Mouse (Mus musculus) heart, embryonic 16.5 days (tissue): ENCODE results near the gene Irf9. TPM values are rescaled to one million over a fixed set of nuclear protein-coding genes. Genes with fewer than 3 reads are reported as not detected.

ENCODE experiments used
- ATAC-seq: fragments of 200-750 bp; cut with Nextera tagmentation; replicated peaks from 2 replicates; pipeline ENCODE4 v1.8.0; 2017; ENCODE audit warnings: moderate number of reproducible peaks; ENCODE audit not compliant: insufficient read depth, low FRiP score; ENCODE audit errors: extremely low read depth
- H3K27ac ChIP-seq: fragments of 300-500 bp; sonication (generic); 2 replicates; pipeline ENCODE4 v1.5.1; 2014; ENCODE audit warnings: mild to moderate bottlenecking, low read length, control low read depth, moderate library complexity
- H3K27me3 ChIP-seq: fragments of 300-500 bp; sonication (generic); 2 replicates; pipeline ENCODE4 v1.6.1; 2014; ENCODE audit warnings: low read length, mixed read lengths; ENCODE audit not compliant: control insufficient read depth, insufficient read depth
- H3K36me3 ChIP-seq: fragments of 300-500 bp; sonication (generic); 2 replicates; pipeline ENCODE4 v1.6.1; 2014; ENCODE audit not compliant: control insufficient read depth, insufficient read depth
- H3K4me1 ChIP-seq: fragments of 300-500 bp; sonication (generic); 2 replicates; pipeline ENCODE4 v1.6.1; 2014; ENCODE audit warnings: low read length, mixed read lengths; ENCODE audit not compliant: control insufficient read depth, insufficient read depth
- H3K4me2 ChIP-seq: fragments of 300-500 bp; sonication (generic); 2 replicates; pipeline ENCODE4 v1.6.1; 2014; ENCODE audit warnings: low read depth, mild to moderate bottlenecking, control low read depth, low read length
- H3K4me3 ChIP-seq: fragments of 300-500 bp; sonication (generic); 2 replicates; pipeline ENCODE4 v1.5.1; 2014; ENCODE audit warnings: mild to moderate bottlenecking, control low read depth, low read length
- H3K9ac ChIP-seq: fragments of 300-500 bp; sonication (generic); 2 replicates; pipeline ENCODE4 v1.6.1; 2014; ENCODE audit warnings: low read length, control low read depth
- H3K9me3 ChIP-seq: fragments of 300-500 bp; sonication (generic); replicated peaks from 2 replicates; pipeline ENCODE4 v1.6.1; 2016; ENCODE audit warnings: low read length; ENCODE audit not compliant: control insufficient read depth
- WGBS: fragments of 180-500 bp; shearing (Covaris S2); extraction: QIAGEN DNeasy Blood & Tissue Kit; methylation state at CpG from one replicate; pipeline ENCODE4 v1.1.7; 2014; 5-methylcytosine and 5-hydroxymethylcytosine counted together
- polyA plus RNA-seq: library from polyadenylated mRNA; unstranded; fragments of >200 nt; fragmentation: Nextera tagmentation; extraction: Ambion mirVana; gene quantifications from 2 replicates; pipeline ENCODE4 v1.2.1, GENCODE M21; 2015

Irf9 gene
- polyA plus RNA-seq, 1 experiment from 2014 or later: 15.3 TPM

GRCm38 (mm10) chr14:55641291-55641690, 37.9 kb downstream of the Irf9 start:
- no peak overlapping the region for H3K9ac ChIP-seq
- H3K4me2 ChIP-seq: no peak overlapping the region
- ATAC-seq: no peak
- no peaks in the 10 kb centered on the region for H3K27me3 ChIP-seq
- H3K9me3 ChIP-seq: no peaks in the 10 kb centered on the region
- no peak overlapping the region for H3K27ac ChIP-seq
- WGBS: 93% methylated on average over 13 of the region's 13 CpGs
- peaks cover 44% of the 10 kb centered on the region for H3K36me3 ChIP-seq
- H3K4me3 ChIP-seq: no peak overlapping the region
- peaks cover 19% of the 10 kb centered on the region for H3K4me1 ChIP-seq

- Histone ChIP-seq H3K9ac (peak overlapping the region; percentile 98), H3K4me3 (peak overlapping the region; percentile 96), H3K9me3 (no peaks in the 10 kb centered on the region), H3K27me3 (no peaks in the 10 kb centered on the region), H3K27ac (peak overlapping the region; percentile 97), H3K36me3 (peaks cover 34% of the 10 kb centered on the region), H3K4me2 (peak overlapping the region; percentile 82), H3K4me1 (peaks cover 19% of the 10 kb centered on the region)
- peak; percentile 15 for ATAC-seq
- WGBS: 17% methylated on average over 8 of the region's 8 CpGs
These were observed 39.3 kb downstream of the Irf9 start for GRCm38 (mm10) chr14:55642679-55643059.

GRCm38 (mm10) chr14:55643060-55643907, 39.9 kb downstream of the Irf9 start, which contains the start of gene Tm9sf1:
Tm9sf1 (minus strand) TSS chr14:55643806.
- H3K9ac ChIP-seq: peak within 1 kb of the TSS; percentile 98
- peak within 1 kb of the TSS; percentile 97 for H3K27ac ChIP-seq
- H3K4me1 ChIP-seq: peaks cover 19% of the 10 kb centered on the region
- peaks cover 27% of the 10 kb centered on the region for H3K36me3 ChIP-seq
- peak; percentile 84 for ATAC-seq
- H3K9me3 ChIP-seq: no peaks in the 10 kb centered on the region
- peak within 1 kb of the TSS; percentile 82 for H3K4me2 ChIP-seq
- no peaks in the 10 kb centered on the region for H3K27me3 ChIP-seq
- peak within 1 kb of the TSS; percentile 96 for H3K4me3 ChIP-seq
- under 1% methylated on average over 88 of the region's 89 CpGs for WGBS

- Histone ChIP-seq H3K4me3 (peak overlapping the region; percentile 96), H3K27me3 (no peaks in the 10 kb centered on the region), H3K27ac (peak overlapping the region; percentile 97), H3K9me3 (no peaks in the 10 kb centered on the region), H3K9ac (peak overlapping the region; percentile 98), H3K4me1 (peaks cover 19% of the 10 kb centered on the region), H3K36me3 (peaks cover 23% of the 10 kb centered on the region), H3K4me2 (peak overlapping the region; percentile 82)
- WGBS: 15% methylated on average over 17 of the region's 17 CpGs
- no peak for ATAC-seq
These were observed 41.0 kb downstream of the Irf9 start for GRCm38 (mm10) chr14:55644261-55644888.

- Histone ChIP-seq H3K9me3 (no peaks in the 10 kb centered on the region), H3K4me1 (peaks cover 7% of the 10 kb centered on the region), H3K4me2 (no peak within 1 kb of the TSS), H3K9ac (no peak within 1 kb of the TSS), H3K36me3 (peaks cover 3% of the 10 kb centered on the region; the same call in 1 of the 2 replicates), H3K4me3 (no peak within 1 kb of the TSS), H3K27me3 (no peaks in the 10 kb centered on the region), H3K27ac (no peak within 1 kb of the TSS)
- 88% methylated on average over 2 of the region's 2 CpGs for WGBS
- ATAC-seq: no peak
These were observed 46.5 kb downstream of the Irf9 start, which contains the start of gene Tssk4 for GRCm38 (mm10) chr14:55649884-55650283. Tssk4 (plus strand) TSS chr14:55650184.

- Histone ChIP-seq H3K9me3 (no peaks in the 10 kb centered on the region), H3K4me3 (no peak overlapping the region), H3K4me2 (no peak overlapping the region), H3K4me1 (no peaks in the 10 kb centered on the region), H3K27ac (no peak overlapping the region), H3K27me3 (no peaks in the 10 kb centered on the region), H3K36me3 (no peaks in the 10 kb centered on the region), H3K9ac (no peak overlapping the region)
- ATAC-seq: no peak
- 79% methylated on average over 7 of the region's 7 CpGs for WGBS
These were observed 48.2 kb downstream of the Irf9 start for GRCm38 (mm10) chr14:55651528-55651927.

GRCm38 (mm10) chr14:55656935-55657334, 53.6 kb downstream of the Irf9 start:
- 52% methylated on average over 3 of the region's 3 CpGs for whole genome bisulfite sequencing
- H3K36me3 ChIP-seq: peaks cover 16% of the 10 kb centered on the region
- no peak overlapping the region; the same call in 1 of the 2 replicates for H3K9ac ChIP-seq
- no peaks in the 10 kb centered on the region for H3K9me3 ChIP-seq
- no peaks in the 10 kb centered on the region for H3K27me3 ChIP-seq
- H3K4me1 ChIP-seq: peaks cover 27% of the 10 kb centered on the region
- H3K4me2 ChIP-seq: peak overlapping the region; percentile 13; the same call in 1 of the 2 replicates
- H3K4me3 ChIP-seq: no peak overlapping the region
- ATAC-seq: peak; percentile 77
- peak overlapping the region; percentile 89 for H3K27ac ChIP-seq

- ATAC-seq: no peak
- Histone ChIP-seq H3K36me3 (peaks cover 21% of the 10 kb centered on the region), H3K27ac (peak overlapping the region; percentile 89), H3K4me3 (no peak overlapping the region), H3K9me3 (no peaks in the 10 kb centered on the region), H3K9ac (no peak overlapping the region), H3K27me3 (no peaks in the 10 kb centered on the region), H3K4me1 (peaks cover 27% of the 10 kb centered on the region), H3K4me2 (no peak overlapping the region)
- WGBS: 78% methylated on average over 5 of the region's 5 CpGs
These were observed 54.6 kb downstream of the Irf9 start for GRCm38 (mm10) chr14:55658011-55658410.
